Mouse (Mus musculus) erythroblast, adult 5-6 weeks (primary cell): ENCODE measurements around the gene Map4k1. TPM values are rescaled to one million over a fixed set of nuclear protein-coding genes. Genes with fewer than 3 reads are reported as not detected.

Source experiments
- ATAC-seq: replicated peaks from 2 replicates; pipeline ENCODE4 v1.8.0; 2016; ENCODE audit warnings: moderate number of reproducible peaks, mild to moderate bottlenecking, moderate TSS enrichment, inconsistent platforms; ENCODE audit not compliant: poor library complexity, low FRiP score, severe bottlenecking
- total RNA-seq, 2 experiments: library from RNA; stranded (forward) in 1 of 2; stranded (reverse) in 1 of 2; fragments of 150-400 nt in 1 of 2; fragments of 200-764, 138-1000 nt in 1 of 2; gene quantifications; 2 replicates each; pipeline versions ENCODE4 v1.2.3 to v1.2.4; 2015 to 2017; ENCODE audit warnings: low replicate concordance in 2 of 2

Map4k1 gene
- total RNA-seq, 2 experiments from 2014 or later, result 6.7 to 11.3 TPM

- no peak for ATAC-seq
These were observed 64.7 kb downstream of the Map4k1 start for GRCm38 (mm10) chr7:29046533-29046932.

DNA sequence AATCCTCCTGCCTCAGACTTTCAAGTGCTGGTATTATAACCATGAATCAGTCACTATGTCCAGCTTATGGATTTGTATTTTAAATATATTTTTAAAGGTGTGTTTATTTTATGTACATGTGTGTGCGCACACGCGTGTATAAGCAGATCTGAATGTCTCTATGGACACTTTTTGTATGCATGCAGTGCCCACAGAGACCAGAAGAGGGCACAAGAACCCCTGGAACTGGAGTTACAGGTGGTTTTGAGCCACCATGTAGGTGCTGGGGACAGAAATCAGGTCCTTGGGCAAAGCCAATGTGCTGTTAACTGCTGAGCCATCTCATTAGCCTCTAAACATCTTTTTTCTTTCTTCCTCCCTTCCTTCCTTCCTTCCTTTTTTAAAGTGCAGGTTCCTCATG, 66.2 kb downstream of the Map4k1 start:
- no peak for ATAC-seq

GRCm38 (mm10) chr7:29048615-29049014, 66.8 kb downstream of the Map4k1 start:
- ATAC-seq, result no peak

DNA sequence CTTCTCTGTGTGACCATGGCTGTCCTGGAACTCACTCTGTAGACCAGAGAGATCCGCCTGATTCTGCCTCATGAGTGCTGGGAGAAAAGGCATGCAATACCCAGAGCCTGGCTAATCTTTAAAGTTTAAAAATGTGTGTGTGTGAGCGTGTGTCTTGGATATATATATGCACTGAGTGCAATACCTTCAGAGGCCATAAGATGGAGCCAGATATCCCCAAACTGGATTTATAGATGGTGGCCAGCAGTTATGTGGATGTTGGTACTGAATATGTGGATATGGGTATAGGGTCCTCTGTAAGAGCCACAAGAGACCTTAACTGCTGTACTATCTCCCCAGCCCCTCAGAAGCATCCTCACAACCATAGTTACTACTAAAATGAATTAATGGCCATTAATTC, 68.9 kb downstream of the Map4k1 start:
- ATAC-seq, result peak; percentile 61; the same call in 1 of the 2 replicates

DNA sequence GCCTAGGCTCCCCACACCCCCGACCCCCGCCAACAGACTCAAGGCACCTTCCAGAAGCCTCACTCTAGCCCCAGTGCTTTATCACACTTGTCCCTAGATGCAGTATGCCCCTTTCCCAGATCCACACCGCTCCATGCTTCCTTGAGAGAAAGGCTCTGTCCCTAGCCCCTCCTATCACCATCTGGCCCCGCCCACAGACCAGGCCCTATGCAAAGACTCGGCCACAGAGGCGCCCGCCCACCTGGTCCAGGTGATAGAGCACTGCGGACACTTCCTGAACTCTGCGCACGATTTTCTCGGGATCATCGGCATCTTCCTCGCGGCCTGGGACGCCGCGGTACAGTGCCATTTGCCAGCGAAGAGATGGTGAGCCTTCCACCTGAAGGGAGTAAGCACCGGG, 71.0 kb downstream of the Map4k1 start:
- ATAC-seq, result no peak

Other genes with a start within 250 kb of the Map4k1 start
- gene Mrps12, start 240.2 kb upstream of the Map4k1 start, total RNA-seq (2015; ENCODE audit: low replicate concordance), result 31.1 and 44.8 TPM in 2 replicates
- 6.1 and 8.1 TPM in 2 replicates for gene Mrps12, start 240.2 kb upstream of the Map4k1 start, total RNA-seq (2017; ENCODE audit: low replicate concordance)
- 0.84 TPM in 1 of 2 replicates, not detected in the other for gene Sars2, start 240.1 kb upstream of the Map4k1 start, total RNA-seq (2015; ENCODE audit: low replicate concordance)
- gene Sars2, start 240.1 kb upstream of the Map4k1 start, total RNA-seq (2017; ENCODE audit: low replicate concordance), result 1.8 and 4.3 TPM in 2 replicates
- not detected in 2 replicates for gene Ccer2, start 225.9 kb upstream of the Map4k1 start, total RNA-seq (2015; ENCODE audit: low replicate concordance)
- gene Ccer2, start 225.9 kb upstream of the Map4k1 start, total RNA-seq (2017; ENCODE audit: low replicate concordance), result not detected in 2 replicates
- 18.3 and 21.5 TPM in 2 replicates for gene Sirt2, start 215.3 kb upstream of the Map4k1 start, total RNA-seq (2015; ENCODE audit: low replicate concordance)
- 6.0 and 9.8 TPM in 2 replicates for gene Sirt2, start 215.3 kb upstream of the Map4k1 start, total RNA-seq (2017; ENCODE audit: low replicate concordance)
- gene Nfkbib, start 214.5 kb upstream of the Map4k1 start, total RNA-seq (2015; ENCODE audit: low replicate concordance), result 2.9 and 3.8 TPM in 2 replicates
- gene Nfkbib, start 214.5 kb upstream of the Map4k1 start, total RNA-seq (2017; ENCODE audit: low replicate concordance), result 2.2 and 3.6 TPM in 2 replicates
- gene Rinl, start 193.1 kb upstream of the Map4k1 start, total RNA-seq (2015; ENCODE audit: low replicate concordance), result 21.1 and 25.0 TPM in 2 replicates
- 9.9 and 13.4 TPM in 2 replicates for gene Rinl, start 193.1 kb upstream of the Map4k1 start, total RNA-seq (2017; ENCODE audit: low replicate concordance)
- 98.6 and 172 TPM in 2 replicates for gene Hnrnpl, start 173.5 kb upstream of the Map4k1 start, total RNA-seq (2015; ENCODE audit: low replicate concordance)
- 98.1 and 140 TPM in 2 replicates for gene Hnrnpl, start 173.5 kb upstream of the Map4k1 start, total RNA-seq (2017; ENCODE audit: low replicate concordance)
- gene Ech1, start 156.8 kb upstream of the Map4k1 start, total RNA-seq (2015; ENCODE audit: low replicate concordance), result 36.6 and 59.0 TPM in 2 replicates
- gene Ech1, start 156.8 kb upstream of the Map4k1 start, total RNA-seq (2017; ENCODE audit: low replicate concordance), result 23.2 and 31.8 TPM in 2 replicates
- gene Lgals4, start 148.2 kb upstream of the Map4k1 start, total RNA-seq (2015; ENCODE audit: low replicate concordance), result 1.7 TPM in 1 of 2 replicates, not detected in the other
- gene Lgals4, start 148.2 kb upstream of the Map4k1 start, total RNA-seq (2017; ENCODE audit: low replicate concordance), result 2.4 TPM in 1 of 2 replicates, not detected in the other
- not detected in 2 replicates for gene Lgals7, start 118.2 kb upstream of the Map4k1 start, total RNA-seq (2015; ENCODE audit: low replicate concordance)
- gene Lgals7, start 118.2 kb upstream of the Map4k1 start, total RNA-seq (2017; ENCODE audit: low replicate concordance), result not detected in 2 replicates
- not detected in 2 replicates for gene Capn12, start 100.6 kb upstream of the Map4k1 start, total RNA-seq (2015; ENCODE audit: low replicate concordance)
- gene Capn12, start 100.6 kb upstream of the Map4k1 start, total RNA-seq (2017; ENCODE audit: low replicate concordance), result 0.26 and 0.42 TPM in 2 replicates
- 42.0 and 55.3 TPM in 2 replicates for gene Actn4, start 19.7 kb upstream of the Map4k1 start, total RNA-seq (2015; ENCODE audit: low replicate concordance)
- 45.1 and 45.4 TPM in 2 replicates for gene Actn4, start 19.7 kb upstream of the Map4k1 start, total RNA-seq (2017; ENCODE audit: low replicate concordance)
- gene Eif3k, start 186 bp upstream of the Map4k1 start, total RNA-seq (2015; ENCODE audit: low replicate concordance), result 50.7 and 81.1 TPM in 2 replicates
- gene Eif3k, start 186 bp upstream of the Map4k1 start, total RNA-seq (2017; ENCODE audit: low replicate concordance), result 115 and 133 TPM in 2 replicates
- gene Ryr1, start 143.1 kb downstream of the Map4k1 start, total RNA-seq (2015; ENCODE audit: low replicate concordance), result 0.21 TPM in 1 of 2 replicates, not detected in the other
- under 0.01 TPM in 1 of 2 replicates, not detected in the other for gene Ryr1, start 143.1 kb downstream of the Map4k1 start, total RNA-seq (2017; ENCODE audit: low replicate concordance)
- 3.5 and 23.4 TPM in 2 replicates for gene Rasgrp4, start 152.8 kb downstream of the Map4k1 start, total RNA-seq (2015; ENCODE audit: low replicate concordance)
- gene Rasgrp4, start 152.8 kb downstream of the Map4k1 start, total RNA-seq (2017; ENCODE audit: low replicate concordance), result 4.7 and 5.5 TPM in 2 replicates
- 2.1 and 4.6 TPM in 2 replicates for gene Fam98c, start 174.2 kb downstream of the Map4k1 start, total RNA-seq (2015; ENCODE audit: low replicate concordance)
- gene Fam98c, start 174.2 kb downstream of the Map4k1 start, total RNA-seq (2017; ENCODE audit: low replicate concordance), result 1.5 and 2.7 TPM in 2 replicates
- gene Ggn, start 188.2 kb downstream of the Map4k1 start, total RNA-seq (2015; ENCODE audit: low replicate concordance), result not detected in 2 replicates
- not detected in 2 replicates for gene Ggn, start 188.2 kb downstream of the Map4k1 start, total RNA-seq (2017; ENCODE audit: low replicate concordance)
- gene Spred3, start 188.4 kb downstream of the Map4k1 start, total RNA-seq (2015; ENCODE audit: low replicate concordance), result 0.77 and 0.84 TPM in 2 replicates
- 0.84 and 0.85 TPM in 2 replicates for gene Spred3, start 188.4 kb downstream of the Map4k1 start, total RNA-seq (2017; ENCODE audit: low replicate concordance)
- gene Psmd8, start 198.7 kb downstream of the Map4k1 start, total RNA-seq (2015; ENCODE audit: low replicate concordance), result 37.1 and 71.3 TPM in 2 replicates
- gene Psmd8, start 198.7 kb downstream of the Map4k1 start, total RNA-seq (2017; ENCODE audit: low replicate concordance), result 50.2 and 52.3 TPM in 2 replicates
- gene Catsperg1, start 232.0 kb downstream of the Map4k1 start, total RNA-seq (2015; ENCODE audit: low replicate concordance), result not detected in 2 replicates
- gene Catsperg1, start 232.0 kb downstream of the Map4k1 start, total RNA-seq (2017; ENCODE audit: low replicate concordance), result 0.70 TPM in 1 of 2 replicates, not detected in the other